Mouse (Mus musculus) NIH3T3 (cell line): Measurements from ENCODE around the gene Hace1.
"Not testable (repeated sequence)": the region's sequence is repeated elsewhere in the genome, so short reads cannot be mapped to it uniquely, and the experiment has no call there.

Experiments
- DNase-seq: peaks from one replicate; pipeline ENCODE4 v3.0.0-alpha.2; 2012; ENCODE audit warnings: low read depth

Gene Hace1

GRCm38 (mm10) chr10:45577731-45578297 lies at the start of gene Hace1:
Hace1 (plus strand) TSS chr10:45577829.
- DNase-seq = peak; percentile 93

- DNase-seq = not testable (repeated sequence)
Measured at GRCm38 (mm10) chr10:45537334-45537733, 40.3 kb upstream of the Hace1 start.

GRCm38 (mm10) chr10:45542726-45543125 lies 34.9 kb upstream of the Hace1 start:
- DNase-seq = no peak

GRCm38 (mm10) chr10:45546799-45547198 lies 30.8 kb upstream of the Hace1 start:
- peak; percentile 92 for DNase-seq

- DNase-seq = peak; percentile 57
Measured at GRCm38 (mm10) chr10:45578298-45578821, 731 bp downstream of the Hace1 start.

GRCm38 (mm10) chr10:45583310-45583709 lies 5.7 kb downstream of the Hace1 start:
- no peak for DNase-seq

GRCm38 (mm10) chr10:45583829-45584228 lies 6.2 kb downstream of the Hace1 start:
- no peak for DNase-seq

- no peak for DNase-seq
Measured at GRCm38 (mm10) chr10:45584311-45585102, 6.9 kb downstream of the Hace1 start.

GRCm38 (mm10) chr10:45605853-45606252 lies 28.2 kb downstream of the Hace1 start:
- DNase-seq = no peak

GRCm38 (mm10) chr10:45610727-45611126 lies 33.1 kb downstream of the Hace1 start:
- no peak for DNase-seq

GRCm38 (mm10) chr10:45616012-45616411 lies 38.4 kb downstream of the Hace1 start:
- DNase-seq = no peak

- DNase-seq = no peak
Measured at GRCm38 (mm10) chr10:45619039-45619438, 41.4 kb downstream of the Hace1 start.

- no peak for DNase-seq
Measured at GRCm38 (mm10) chr10:45631995-45632394, 54.4 kb downstream of the Hace1 start.

- no peak for DNase-seq
Measured at GRCm38 (mm10) chr10:45632641-45633040, 55.0 kb downstream of the Hace1 start.

GRCm38 (mm10) chr10:45635201-45635600 lies 57.6 kb downstream of the Hace1 start:
- no peak for DNase-seq

GRCm38 (mm10) chr10:45639762-45640161 lies 62.1 kb downstream of the Hace1 start:
- no peak for DNase-seq

- no peak for DNase-seq
Measured at GRCm38 (mm10) chr10:45654026-45654425, 76.4 kb downstream of the Hace1 start.

GRCm38 (mm10) chr10:45662015-45662414 lies 84.4 kb downstream of the Hace1 start:
- no peak for DNase-seq

GRCm38 (mm10) chr10:45668266-45668665 lies 90.6 kb downstream of the Hace1 start:
- no peak for DNase-seq

GRCm38 (mm10) chr10:45676796-45677195 lies 99.2 kb downstream of the Hace1 start:
- peak; percentile 43 for DNase-seq

GRCm38 (mm10) chr10:45686191-45686590 lies 108.6 kb downstream of the Hace1 start:
- no peak for DNase-seq

- no peak for DNase-seq
Measured at GRCm38 (mm10) chr10:45694931-45695330, 117.3 kb downstream of the Hace1 start.

GRCm38 (mm10) chr10:45695522-45695921 lies 117.9 kb downstream of the Hace1 start:
- DNase-seq = no peak
